Mouse (Mus musculus) embryonic fibroblast, embryonic 13.5 days (primary cell): ENCODE measurements around the gene Gm45021.

Experiments used
- CTCF ChIP-seq: IDR thresholded peaks from 2 replicates; pipeline ENCODE4 v1.5.1; 2011; ENCODE audit warnings: mild to moderate bottlenecking, control low read depth, low read length, moderate library complexity, borderline replicate concordance; ENCODE audit not compliant: insufficient read depth
- POLR2A ChIP-seq: IDR thresholded peaks from 2 replicates; pipeline ENCODE4 v1.6.1; 2011; ENCODE audit warnings: low read depth, mild to moderate bottlenecking, control low read depth, low read length, moderate library complexity

DNA sequence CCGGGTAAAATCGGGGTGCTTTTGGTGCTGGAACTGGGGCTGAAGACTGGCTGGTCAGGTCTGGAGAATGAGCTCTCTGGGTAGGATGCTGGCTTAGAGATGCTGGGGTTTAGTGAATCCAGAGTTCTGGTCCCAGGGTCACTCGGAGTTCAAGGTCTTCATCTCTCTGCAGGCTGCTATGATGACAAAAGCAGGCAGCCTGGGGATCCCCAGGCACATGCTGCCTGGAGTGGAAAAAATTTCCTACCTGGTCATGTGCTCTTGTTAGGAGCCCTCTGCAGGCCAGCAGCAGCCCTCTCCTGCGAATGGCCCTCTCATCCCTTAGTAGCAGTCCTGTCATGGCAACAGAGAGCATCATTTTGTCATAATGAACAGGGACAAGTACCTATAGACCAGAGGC is 24.1 kb downstream of the Gm45021 start:
- TF ChIP-seq POLR2A (no peak), CTCF (no peak)
